Mouse (Mus musculus): Measurements from ENCODE around the gene Rd3l.
"Not testable (repeated sequence)": the region's sequence is repeated elsewhere in the genome, so short reads cannot be mapped to it uniquely, and the experiment has no call there.

- TF ChIP-seq GATA2 (IDR thresholded peaks at IDR 0.05; ENCODE audit: borderline replicate concordance, low read depth, low read length); CTCF (IDR thresholded peaks at IDR 0.05; ENCODE audit: low read depth, low read length): not testable (repeated sequence)
These were observed 36.8 kb downstream of the Rd3l start for GRCm38 (mm10) chr12:111944065-111944987.

Data from G1E (cell line).